Mouse (Mus musculus) liver, embryonic 16.5 days (tissue): ENCODE results near the gene Cep295nl. TPM values are rescaled to one million over a fixed set of nuclear protein-coding genes. Genes with fewer than 3 reads are reported as not detected.

Experiments used
- ATAC-seq: fragments of 200-750 bp; cut with Nextera tagmentation; 2 replicates; pipeline ENCODE4 v1.8.0; 2017; ENCODE audit warnings: low read depth, mild to moderate bottlenecking, moderate number of reproducible peaks, moderate library complexity
- H3K27ac ChIP-seq: fragments of 300-500 bp; sonication (generic); 2 replicates; pipeline ENCODE4 v1.5.1; 2014; ENCODE audit warnings: mild to moderate bottlenecking, low read length
- H3K27me3 ChIP-seq: fragments of 300-500 bp; sonication (generic); 2 replicates; pipeline ENCODE4 v1.6.1; 2014; ENCODE audit warnings: low read depth, low read length, mixed read lengths; ENCODE audit not compliant: control insufficient read depth, insufficient read depth
- H3K36me3 ChIP-seq: fragments of 300-500 bp; sonication (generic); 2 replicates; pipeline ENCODE4 v1.6.1; 2014; ENCODE audit warnings: mild to moderate bottlenecking; ENCODE audit not compliant: control insufficient read depth, insufficient read depth
- H3K4me1 ChIP-seq: fragments of 300-500 bp; sonication (generic); 2 replicates; pipeline ENCODE4 v1.6.1; 2014; ENCODE audit warnings: low read depth, low read length, mixed read lengths; ENCODE audit not compliant: control insufficient read depth
- H3K4me2 ChIP-seq: fragments of 300-500 bp; sonication (generic); 2 replicates; pipeline ENCODE4 v1.6.1; 2014; ENCODE audit warnings: low read depth, low read length, mixed read lengths
- H3K4me3 ChIP-seq: fragments of 300-500 bp; sonication (generic); 2 replicates; pipeline ENCODE4 v1.5.1; 2014; ENCODE audit warnings: low read depth, mild to moderate bottlenecking, low read length
- H3K9ac ChIP-seq: fragments of 300-500 bp; sonication (generic); 2 replicates; pipeline ENCODE4 v1.6.1; 2014; ENCODE audit warnings: low read depth, low read length
- H3K9me3 ChIP-seq: fragments of 300-500 bp; sonication (generic); replicated peaks from 2 replicates; pipeline ENCODE4 v1.6.1; 2016; ENCODE audit warnings: low read length; ENCODE audit not compliant: control insufficient read depth
- WGBS: fragments of 180-500 bp; shearing (Covaris S2); extraction: QIAGEN DNeasy Blood & Tissue Kit; methylation state at CpG from one replicate; pipeline ENCODE4 v1.1.7; 2014; ENCODE audit not compliant: insufficient replicate concordance; 5-methylcytosine and 5-hydroxymethylcytosine counted together
- polyA plus RNA-seq: library from polyadenylated mRNA; unstranded; fragments of >200 nt; fragmentation: Nextera tagmentation; extraction: Ambion mirVana; gene quantifications from 2 replicates; pipeline ENCODE4 v1.2.1, GENCODE M21; 2015

Cep295nl gene
- polyA plus RNA-seq, 1 experiment from 2014 or later = not detected

GRCm38 (mm10) chr11:118297967-118298366 lies 44.3 kb downstream of the Cep295nl start:
- 59% methylated on average over 3 of the region's 3 CpGs for WGBS
- ATAC-seq = no peak

DNA sequence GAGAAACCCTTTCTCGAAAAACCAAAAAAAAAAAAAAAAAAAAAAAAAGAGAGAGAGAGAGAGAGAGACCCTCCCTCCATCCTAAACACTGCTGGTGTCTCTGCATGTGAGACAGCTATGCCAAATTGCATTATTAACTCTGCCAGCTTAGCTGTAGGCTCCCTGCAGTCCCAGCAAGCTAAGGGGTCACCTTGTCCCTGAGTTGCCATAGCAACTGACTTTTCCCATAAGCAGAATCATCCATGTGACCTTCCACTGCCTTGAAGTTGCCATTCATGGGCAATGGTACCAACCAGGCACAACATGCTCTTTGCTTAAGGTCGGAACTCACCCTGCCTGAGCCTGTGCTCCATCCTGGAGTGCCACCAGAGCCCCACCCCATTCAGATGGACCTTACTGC lies 47.3 kb downstream of the Cep295nl start:
- H3K4me2 ChIP-seq = no peak overlapping the region
- WGBS = 48% methylated on average over 1 of the region's 2 CpGs
- no peaks in the 10 kb centered on the region for H3K27me3 ChIP-seq
- no peak overlapping the region for H3K27ac ChIP-seq
- no peak overlapping the region for H3K9ac ChIP-seq
- H3K9me3 ChIP-seq = no peaks in the 10 kb centered on the region
- no peak overlapping the region for H3K4me3 ChIP-seq
- peaks cover 5% of the 10 kb centered on the region for H3K4me1 ChIP-seq
- H3K36me3 ChIP-seq = no peaks in the 10 kb centered on the region
- ATAC-seq = no peak

More at GRCm38 (mm10) chr11:118297967-118298366, 44.3 kb downstream of the Cep295nl start:
- Histone ChIP-seq H3K27me3 (no peaks in the 10 kb centered on the region), H3K4me3 (no peak overlapping the region), H3K4me1 (no peaks in the 10 kb centered on the region), H3K27ac (no peak overlapping the region), H3K9me3 (no peaks in the 10 kb centered on the region), H3K4me2 (no peak overlapping the region), H3K36me3 (no peaks in the 10 kb centered on the region), H3K9ac (no peak overlapping the region)

DNA sequence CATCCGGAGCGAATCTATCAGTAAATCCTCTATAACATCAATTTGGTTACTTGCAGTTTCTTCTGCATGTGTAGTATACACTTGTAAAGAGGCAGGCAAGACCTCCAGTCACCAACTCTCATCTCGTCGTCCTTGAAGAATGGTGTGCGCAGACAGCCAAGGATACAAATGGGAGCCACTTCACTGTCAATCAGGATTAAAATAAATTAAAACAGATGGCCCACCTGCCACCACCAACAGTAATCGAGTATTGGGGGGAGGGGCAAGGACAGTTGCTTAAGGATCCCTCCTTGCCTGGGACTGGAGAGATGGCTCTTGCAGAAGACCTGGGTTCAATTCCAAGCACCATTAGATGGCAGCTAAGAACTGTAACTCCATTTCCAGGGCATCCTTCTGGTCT lies 49.6 kb downstream of the Cep295nl start:
- Histone ChIP-seq H3K4me1 (peaks cover 17% of the 10 kb centered on the region), H3K4me2 (no peak overlapping the region), H3K9ac (no peak overlapping the region), H3K27me3 (no peaks in the 10 kb centered on the region), H3K36me3 (no peaks in the 10 kb centered on the region), H3K27ac (no peak overlapping the region), H3K9me3 (no peaks in the 10 kb centered on the region), H3K4me3 (no peak overlapping the region)
- WGBS = 58% methylated on average over 6 of the region's 6 CpGs
- ATAC-seq = no peak

- no peaks in the 10 kb centered on the region for H3K9me3 ChIP-seq
- peak; percentile 94 for ATAC-seq
- H3K27me3 ChIP-seq = no peaks in the 10 kb centered on the region
- H3K9ac ChIP-seq = peak within 1 kb of the TSS; percentile 76
- 1% methylated on average over 68 of the region's 68 CpGs for WGBS
- peak within 1 kb of the TSS; percentile 65 for H3K27ac ChIP-seq
- peak within 1 kb of the TSS; percentile 78 for H3K4me3 ChIP-seq
- H3K4me2 ChIP-seq = peak within 1 kb of the TSS; percentile 93
- peaks cover 4% of the 10 kb centered on the region; the same call in 1 of the 2 replicates for H3K36me3 ChIP-seq
- peaks cover 17% of the 10 kb centered on the region for H3K4me1 ChIP-seq
Measured at GRCm38 (mm10) chr11:118289999-118290889, 52.1 kb downstream of the Cep295nl start, which contains the start of gene Usp36. Usp36 (minus strand) TSS chr11:118290244.

- Histone ChIP-seq H3K4me3 (peak overlapping the region; percentile 78), H3K9ac (peak overlapping the region; percentile 76), H3K27ac (peak overlapping the region; percentile 65), H3K9me3 (no peaks in the 10 kb centered on the region), H3K4me1 (peaks cover 17% of the 10 kb centered on the region), H3K36me3 (peaks cover 6% of the 10 kb centered on the region), H3K4me2 (peak overlapping the region; percentile 93), H3K27me3 (no peaks in the 10 kb centered on the region)
- ATAC-seq = peak; percentile 1
- WGBS = 0% methylated on average over 22 of the region's 22 CpGs
Measured at GRCm38 (mm10) chr11:118289562-118289961, 52.7 kb downstream of the Cep295nl start.

- no peaks in the 10 kb centered on the region for H3K9me3 ChIP-seq
- H3K27me3 ChIP-seq = no peaks in the 10 kb centered on the region
- H3K4me2 ChIP-seq = peak overlapping the region; percentile 93
- peak overlapping the region; percentile 78 for H3K4me3 ChIP-seq
- H3K27ac ChIP-seq = no peak overlapping the region
- no peak for ATAC-seq
- H3K4me1 ChIP-seq = peaks cover 17% of the 10 kb centered on the region
- peaks cover 8% of the 10 kb centered on the region for H3K36me3 ChIP-seq
- WGBS = 2% methylated on average over 16 of the region's 16 CpGs
- H3K9ac ChIP-seq = peak overlapping the region; percentile 76
Measured at GRCm38 (mm10) chr11:118289037-118289511, 53.2 kb downstream of the Cep295nl start.

DNA sequence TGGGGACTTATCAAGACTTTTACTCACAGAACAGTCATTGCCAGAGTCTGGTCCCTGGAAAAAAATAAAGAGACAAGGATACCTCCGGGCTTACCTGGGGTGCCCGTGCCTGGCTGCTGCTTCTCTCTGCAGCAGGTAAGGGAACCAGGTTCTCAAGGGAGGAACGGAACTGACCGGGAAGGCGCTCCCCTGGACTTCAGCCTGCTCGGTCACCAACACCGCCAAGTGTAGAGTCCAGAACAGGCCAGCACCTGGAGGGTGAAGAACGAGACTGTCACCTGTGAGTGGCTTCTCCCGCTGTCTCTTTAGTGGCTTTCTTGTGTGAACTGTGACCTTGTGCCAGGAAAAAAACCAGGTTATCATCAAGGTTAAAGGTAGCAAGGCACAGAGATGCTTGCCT lies 54.7 kb downstream of the Cep295nl start:
- Histone ChIP-seq H3K4me1 (peaks cover 17% of the 10 kb centered on the region), H3K9ac (no peak overlapping the region), H3K4me2 (no peak overlapping the region), H3K36me3 (peaks cover 8% of the 10 kb centered on the region), H3K27ac (no peak overlapping the region), H3K9me3 (no peaks in the 10 kb centered on the region), H3K27me3 (no peaks in the 10 kb centered on the region), H3K4me3 (no peak overlapping the region)
- ATAC-seq = no peak
- 83% methylated on average over 9 of the region's 9 CpGs for WGBS

DNA sequence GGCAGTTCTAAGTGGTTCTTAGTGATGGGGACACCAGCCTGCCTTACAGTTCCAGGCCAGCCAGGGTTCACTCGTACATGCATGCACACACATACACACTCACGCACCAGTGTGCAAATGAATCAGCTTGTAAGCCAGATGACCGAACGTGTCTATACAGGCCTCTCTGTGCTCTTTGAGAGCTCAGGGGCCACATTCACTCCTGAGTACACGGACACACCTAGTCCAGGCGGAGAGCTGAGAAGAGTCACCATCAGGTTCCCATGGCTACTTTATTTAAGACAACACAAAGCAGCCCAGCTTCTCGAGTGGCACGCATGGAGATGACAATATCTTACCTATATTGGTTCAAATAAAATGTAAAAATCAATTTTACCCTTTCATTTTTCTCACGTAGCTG lies 55.9 kb downstream of the Cep295nl start:
- no peaks in the 10 kb centered on the region for H3K9me3 ChIP-seq
- no peak overlapping the region for H3K4me2 ChIP-seq
- no peak overlapping the region for H3K27ac ChIP-seq
- 80% methylated on average over 9 of the region's 9 CpGs for WGBS
- no peak overlapping the region for H3K9ac ChIP-seq
- H3K4me3 ChIP-seq = no peak overlapping the region
- peaks cover 17% of the 10 kb centered on the region for H3K4me1 ChIP-seq
- H3K36me3 ChIP-seq = peaks cover 11% of the 10 kb centered on the region
- no peaks in the 10 kb centered on the region for H3K27me3 ChIP-seq
- no peak for ATAC-seq

DNA sequence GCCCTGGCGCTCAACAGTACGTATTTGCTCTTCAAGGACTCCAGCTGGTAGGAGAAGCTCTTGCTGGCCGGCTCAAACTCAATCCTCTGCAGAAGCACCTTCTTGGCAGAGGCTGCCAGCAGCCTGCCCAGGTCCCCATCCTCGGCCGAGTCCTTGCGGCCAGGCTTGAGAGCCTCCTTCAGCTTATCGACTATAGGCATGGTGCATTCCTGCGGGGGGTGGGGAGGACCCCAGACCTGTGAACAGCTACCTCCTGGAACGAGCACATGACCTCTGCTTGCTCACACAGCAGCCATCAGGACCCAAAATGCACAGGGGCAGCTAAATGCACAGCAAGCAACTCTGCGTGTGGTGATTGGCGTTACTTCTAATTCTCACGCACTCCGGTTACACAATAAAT lies 56.5 kb downstream of the Cep295nl start:
- Histone ChIP-seq H3K9me3 (no peaks in the 10 kb centered on the region), H3K36me3 (peaks cover 11% of the 10 kb centered on the region), H3K9ac (no peak overlapping the region), H3K4me2 (no peak overlapping the region), H3K27me3 (no peaks in the 10 kb centered on the region), H3K27ac (no peak overlapping the region), H3K4me3 (no peak overlapping the region), H3K4me1 (peaks cover 16% of the 10 kb centered on the region)
- no peak for ATAC-seq
- 87% methylated on average over 13 of the region's 13 CpGs for WGBS
